Mouse (Mus musculus) lung, postnatal 0 days (tissue): ENCODE measurements at regions not wholly inside any gene's neighbourhood (a gene's known extent, or its start where the extent isn't known, plus 50 kb on each side); places are given as distances from the start of the nearest gene placed in this dataset.

Experiments
- ATAC-seq: fragments of 200-750 bp; cut with Nextera tagmentation; 2 replicates; pipeline ENCODE4 v1.8.0; 2017; ENCODE audit warnings: moderate library complexity
- DNase-seq: peaks from one replicate; pipeline ENCODE4 v3.0.0-alpha.2; 2016; ENCODE audit warnings: low spot score
- H3K27ac ChIP-seq: fragments of 300-500 bp; sonication (generic); 2 replicates; pipeline ENCODE4 v1.5.1; 2014; ENCODE audit warnings: antibody characterized with exemption, mild to moderate bottlenecking, low read length, mixed read lengths
- H3K27me3 ChIP-seq: fragments of 300-500 bp; sonication (generic); replicated peaks from 2 replicates; pipeline ENCODE4 v1.6.1; 2014; ENCODE audit warnings: low read length, mixed read lengths; ENCODE audit not compliant: insufficient read depth
- H3K36me3 ChIP-seq: fragments of 300-500 bp; sonication (generic); 2 replicates; pipeline ENCODE4 v1.6.1; 2014; ENCODE audit warnings: low read length, mixed read lengths; ENCODE audit not compliant: insufficient read depth
- H3K4me1 ChIP-seq: fragments of 300-500 bp; sonication (generic); 2 replicates; pipeline ENCODE4 v1.6.1; 2014; ENCODE audit warnings: antibody characterized with exemption, low read depth, low read length, mixed read lengths; ENCODE audit not compliant: insufficient read depth
- H3K4me2 ChIP-seq: fragments of 300-500 bp; sonication (generic); replicated peaks from 2 replicates; pipeline ENCODE4 v1.6.1; 2014; ENCODE audit warnings: low read depth, mild to moderate bottlenecking, low read length, moderate library complexity, mixed read lengths
- H3K4me3 ChIP-seq: fragments of 300-500 bp; sonication (generic); 2 replicates; pipeline ENCODE4 v1.5.1; 2014; ENCODE audit warnings: low read depth, low read length
- H3K9ac ChIP-seq: fragments of 300-500 bp; sonication (generic); replicated peaks from 2 replicates; pipeline ENCODE4 v1.6.1; 2014; ENCODE audit warnings: low read depth, mild to moderate bottlenecking
- H3K9me3 ChIP-seq: fragments of 300-500 bp; sonication (generic); 2 replicates; pipeline ENCODE4 v1.6.1; 2016; ENCODE audit warnings: low read length, mixed read lengths
- CTCF ChIP-seq: IDR thresholded peaks from 2 replicates; pipeline ENCODE4 v1.5.1; 2016; ENCODE audit warnings: antibody characterized with exemption, mild to moderate bottlenecking
- EP300 ChIP-seq: IDR thresholded peaks from 2 replicates; pipeline ENCODE4 v1.6.1; 2016; ENCODE audit warnings: antibody characterized with exemption, mild to moderate bottlenecking, control low read depth
- WGBS: fragments of 180-500 bp; shearing (Covaris S2); extraction: QIAGEN DNeasy Blood & Tissue Kit; methylation state at CpG from one replicate; pipeline ENCODE4 v1.1.7; 2014; 5-methylcytosine and 5-hydroxymethylcytosine counted together

GRCm38 (mm10) chr5:16489803-16490202 lies 63.5 kb upstream of the Hgf start:
- TF ChIP-seq CTCF = no peak
- TF ChIP-seq EP300 = no peak
- H3K9ac ChIP-seq = no peak overlapping the region
- H3K4me2 ChIP-seq = no peak overlapping the region
- ATAC-seq = no peak
- no peaks in the 10 kb centered on the region for H3K36me3 ChIP-seq
- H3K4me3 ChIP-seq = no peak overlapping the region
- H3K9me3 ChIP-seq = no peaks in the 10 kb centered on the region
- H3K27ac ChIP-seq = no peak overlapping the region
- H3K27me3 ChIP-seq = no peaks in the 10 kb centered on the region
- no peaks in the 10 kb centered on the region for H3K4me1 ChIP-seq
- DNase-seq = no peak

GRCm38 (mm10) chr5:16499891-16500290 lies 53.4 kb upstream of the Hgf start:
- Histone ChIP-seq H3K4me3 (no peak overlapping the region), H3K9ac (no peak overlapping the region), H3K4me2 (no peak overlapping the region), H3K9me3 (no peaks in the 10 kb centered on the region), H3K27me3 (no peaks in the 10 kb centered on the region), H3K36me3 (no peaks in the 10 kb centered on the region), H3K4me1 (no peaks in the 10 kb centered on the region), H3K27ac (no peak overlapping the region)
- TF ChIP-seq EP300 (no peak), CTCF (no peak)
- DNase-seq (no peak), ATAC-seq (no peak)
- WGBS = 24% methylated on average over 7 of the region's 7 CpGs
